Mouse (Mus musculus): ENCODE measurements around the gene H2al1j. TPM values are rescaled to one million over a fixed set of nuclear protein-coding genes. Genes with fewer than 3 reads are reported as not detected.
"Not testable (repeated sequence)": the region's sequence is repeated elsewhere in the genome, so short reads cannot be mapped to it uniquely, and the experiment has no call there.

Gene H2al1j
- polyA plus RNA-seq (2016; fragmentation: Nextera tagmentation; extraction: Ambion mirVana): not detected in 2 replicates

DNA sequence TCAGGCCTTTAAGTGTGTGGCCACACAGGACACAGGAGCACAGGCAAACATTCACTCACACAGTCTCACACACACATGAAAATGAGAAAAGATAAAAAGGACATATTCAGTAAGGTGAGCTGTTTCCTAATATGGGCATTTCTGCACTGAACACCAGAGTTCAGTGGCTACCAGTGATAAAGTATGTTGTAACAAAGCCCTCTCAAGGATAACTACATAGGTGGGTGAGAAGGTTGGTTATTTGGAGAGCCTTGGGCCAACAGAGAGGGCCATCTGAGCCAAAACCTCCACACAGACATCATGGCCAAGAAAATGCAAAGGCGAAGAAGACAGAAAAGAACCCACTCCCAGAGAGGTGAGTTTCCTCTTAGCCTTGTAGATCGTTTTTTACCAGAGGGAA, at the start of gene H2al1j:
Gene H2al1j, plus strand, starts transcription at position 301 of the 400 bp plus-strand sequence.
- not testable (repeated sequence) for H3K27ac ChIP-seq; H3K36me3 ChIP-seq; DNase-seq (ENCODE audit: low spot score); H3K4me1 ChIP-seq (replicated peaks); H3K4me3 ChIP-seq; H3K9me3 ChIP-seq
- WGBS: 84% methylated on average over 2 of the region's 2 CpGs
- H3K27me3 ChIP-seq (ENCODE audit: insufficient read depth, poor library complexity, severe bottlenecking): peaks cover 11% of the 10 kb centered on the region; the same call in 1 of the 2 replicates

DNA sequence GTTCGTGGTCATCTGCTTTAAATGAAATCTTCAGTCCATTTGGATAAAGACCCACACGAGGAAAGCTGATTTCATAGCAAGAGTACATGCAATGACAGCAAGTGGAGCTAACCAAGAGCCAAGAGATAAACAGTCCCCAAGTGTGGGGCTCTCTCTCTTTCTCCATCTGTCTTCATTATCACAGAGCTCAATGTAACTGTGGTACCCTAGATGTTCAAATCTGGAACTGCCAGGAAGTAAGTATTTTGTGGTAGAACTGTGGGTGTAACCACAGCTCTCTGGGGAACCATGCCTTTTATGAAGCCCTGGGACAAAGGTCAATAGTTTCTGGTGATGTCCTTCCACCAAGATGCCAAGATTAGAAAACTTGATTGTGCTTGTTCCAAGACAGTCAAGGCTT, 46.9 kb upstream of the H2al1j start:
- no peak overlapping the region for H3K27ac ChIP-seq

DNA sequence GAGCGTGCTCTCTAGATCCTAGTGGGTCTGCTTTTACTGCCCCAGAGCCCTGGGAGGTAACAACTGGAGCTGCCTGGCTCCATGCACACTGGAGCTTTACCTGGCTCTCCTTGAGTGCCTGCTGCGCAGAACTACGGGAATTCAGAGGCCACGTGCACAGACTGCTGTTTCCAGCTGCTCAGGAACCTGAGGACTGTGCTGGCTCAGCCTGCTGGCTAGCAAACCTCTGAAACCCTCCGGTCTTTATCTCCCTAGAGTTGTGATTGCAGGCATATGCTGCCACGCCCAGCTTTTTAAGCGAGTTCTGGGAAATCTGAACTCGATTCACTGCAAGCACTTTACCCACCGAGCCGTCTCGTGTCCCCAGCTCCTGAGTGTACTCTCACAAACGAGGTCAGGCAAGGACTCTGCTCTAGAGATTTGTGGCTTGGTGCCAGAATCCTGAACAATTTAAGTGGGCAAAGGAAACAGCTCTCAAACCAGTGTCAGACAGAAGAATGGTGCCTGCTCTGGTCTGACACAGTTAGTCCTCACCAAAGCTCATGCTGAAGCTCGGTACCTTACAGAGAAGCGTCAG, 39.2 kb upstream of the H2al1j start:
- H3K9me3 ChIP-seq: no peaks in the 10 kb centered on the region
- H3K4me3 ChIP-seq: no peak overlapping the region
- H3K4me1 ChIP-seq (replicated peaks): no peaks in the 10 kb centered on the region
- H3K27me3 ChIP-seq (ENCODE audit: insufficient read depth, poor library complexity, severe bottlenecking): peaks cover 45% of the 10 kb centered on the region
- WGBS: 86% methylated on average over 14 of the region's 14 CpGs
- DNase-seq (ENCODE audit: low spot score): no peak
- no peak overlapping the region for H3K27ac ChIP-seq
- H3K36me3 ChIP-seq: no peaks in the 10 kb centered on the region

More for the DNA sequence above, 46.9 kb upstream of the H2al1j start:
- DNase-seq (ENCODE audit: low spot score): no peak
- Histone ChIP-seq H3K36me3 (no peaks in the 10 kb centered on the region), H3K4me1 (replicated peaks) (no peaks in the 10 kb centered on the region), H3K27me3 (ENCODE audit: insufficient read depth, poor library complexity, severe bottlenecking) (peaks cover 26% of the 10 kb centered on the region), H3K9me3 (peaks cover 4% of the 10 kb centered on the region; the same call in 1 of the 2 replicates), H3K4me3 (no peak overlapping the region)
- WGBS: 80% methylated on average over 2 of the region's 2 CpGs

DNA sequence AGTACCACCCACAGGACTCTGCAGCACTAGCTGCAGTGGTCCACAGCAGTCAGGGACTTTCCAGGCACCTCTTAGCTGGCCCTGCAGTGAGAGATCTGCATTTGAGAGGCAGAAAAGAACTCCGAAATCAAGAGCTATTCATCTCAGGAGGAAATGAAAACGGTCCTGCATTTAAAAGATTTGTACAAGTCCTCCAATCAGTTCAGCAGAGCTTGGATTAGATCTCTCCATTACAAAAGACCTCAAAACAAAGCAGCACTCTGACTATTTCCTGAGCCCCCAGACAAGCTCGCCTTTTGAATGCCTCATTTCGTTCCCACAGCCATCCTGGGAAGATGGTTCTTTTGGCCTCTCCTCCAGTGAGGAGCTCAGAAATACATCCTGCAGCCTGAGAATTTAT, 38.4 kb upstream of the H2al1j start:
- H3K27me3 ChIP-seq (ENCODE audit: insufficient read depth, poor library complexity, severe bottlenecking): peaks cover 45% of the 10 kb centered on the region
- DNase-seq (ENCODE audit: low spot score): no peak
- H3K4me1 ChIP-seq (replicated peaks): no peaks in the 10 kb centered on the region
- H3K27ac ChIP-seq: no peak overlapping the region
- 63% methylated on average over 4 of the region's 4 CpGs for WGBS
- H3K9me3 ChIP-seq: no peaks in the 10 kb centered on the region
- H3K36me3 ChIP-seq: no peaks in the 10 kb centered on the region
- H3K4me3 ChIP-seq: no peak overlapping the region

DNA sequence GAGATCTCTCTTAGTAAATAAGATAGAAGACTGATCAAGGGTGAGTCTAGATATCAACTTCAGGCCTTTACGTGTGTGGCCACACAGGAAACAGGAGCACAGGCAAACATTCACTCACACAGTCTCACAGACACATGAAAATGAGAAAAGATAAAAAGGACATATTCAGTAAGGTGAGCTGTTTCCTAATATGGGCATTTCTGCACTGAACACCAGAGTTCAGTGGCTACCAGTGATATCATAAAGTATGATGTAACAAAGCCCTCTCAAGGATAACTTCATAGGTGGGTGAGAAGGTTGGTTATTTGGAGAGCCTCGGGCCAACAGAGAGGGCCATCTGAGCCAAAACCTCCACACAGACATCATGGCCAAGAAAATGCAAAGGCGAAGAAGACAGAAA, 28.7 kb upstream of the H2al1j start, which contains the start of gene H2al1a:
Gene H2al1a, plus strand, starts transcription at position 301 of the 400 bp plus-strand sequence.
- DNase-seq (ENCODE audit: low spot score); H3K27me3 ChIP-seq (ENCODE audit: insufficient read depth, poor library complexity, severe bottlenecking); H3K27ac ChIP-seq; H3K9me3 ChIP-seq; H3K4me1 ChIP-seq (replicated peaks); H3K4me3 ChIP-seq; H3K36me3 ChIP-seq: not testable (repeated sequence)
- no CpG with 5 or more reads among the region's 3 CpGs for WGBS

DNA sequence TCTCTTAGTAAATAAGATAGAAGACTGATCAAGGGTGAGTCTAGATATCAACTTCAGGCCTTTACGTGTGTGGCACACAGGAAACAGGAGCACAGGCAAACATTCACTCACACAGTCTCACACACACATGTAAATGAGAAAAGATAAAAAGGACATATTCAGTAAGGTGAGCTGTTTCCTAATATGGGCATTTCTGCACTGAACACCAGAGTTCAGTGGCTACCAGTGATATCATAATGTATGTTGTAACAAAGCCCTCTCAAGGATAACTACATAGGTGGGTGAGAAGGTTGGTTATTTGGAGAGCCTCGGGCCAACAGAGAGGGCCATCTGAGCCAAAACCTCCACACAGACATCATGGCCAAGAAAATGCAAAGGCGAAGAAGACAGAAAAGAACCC, 25.5 kb upstream of the H2al1j start, which contains the start of gene H2al1b:
Gene H2al1b, plus strand, starts transcription at position 301 of the 400 bp plus-strand sequence.
- WGBS: 87% methylated on average over 1 of the region's 3 CpGs
- not testable (repeated sequence) for H3K4me3 ChIP-seq; H3K4me1 ChIP-seq (replicated peaks); H3K27ac ChIP-seq; H3K27me3 ChIP-seq (ENCODE audit: insufficient read depth, poor library complexity, severe bottlenecking); DNase-seq (ENCODE audit: low spot score); H3K9me3 ChIP-seq; H3K36me3 ChIP-seq

DNA sequence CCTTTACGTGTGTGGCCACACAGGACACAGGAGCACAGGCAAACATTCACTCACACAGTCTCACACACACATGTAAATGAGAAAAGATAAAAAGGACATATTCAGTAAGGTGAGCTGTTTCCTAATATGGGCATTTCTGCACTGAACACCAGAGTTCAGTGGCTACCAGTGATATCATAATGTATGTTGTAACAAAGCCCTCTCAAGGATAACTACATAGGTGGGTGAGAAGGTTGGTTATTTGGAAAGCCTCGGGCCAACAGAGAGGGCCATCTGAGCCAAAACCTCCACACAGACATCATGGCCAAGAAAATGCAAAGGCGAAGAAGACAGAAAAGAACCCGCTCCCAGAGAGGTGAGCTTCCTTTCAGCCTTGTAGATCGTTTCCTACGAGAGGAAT, 22.3 kb upstream of the H2al1j start, which contains the start of gene H2al1c:
Gene H2al1c, plus strand, starts transcription at position 301 of the 400 bp plus-strand sequence.
- WGBS: 87% methylated on average over 2 of the region's 6 CpGs
- not testable (repeated sequence) for DNase-seq (ENCODE audit: low spot score); H3K36me3 ChIP-seq; H3K27ac ChIP-seq; H3K4me1 ChIP-seq (replicated peaks); H3K27me3 ChIP-seq (ENCODE audit: insufficient read depth, poor library complexity, severe bottlenecking); H3K9me3 ChIP-seq; H3K4me3 ChIP-seq

DNA sequence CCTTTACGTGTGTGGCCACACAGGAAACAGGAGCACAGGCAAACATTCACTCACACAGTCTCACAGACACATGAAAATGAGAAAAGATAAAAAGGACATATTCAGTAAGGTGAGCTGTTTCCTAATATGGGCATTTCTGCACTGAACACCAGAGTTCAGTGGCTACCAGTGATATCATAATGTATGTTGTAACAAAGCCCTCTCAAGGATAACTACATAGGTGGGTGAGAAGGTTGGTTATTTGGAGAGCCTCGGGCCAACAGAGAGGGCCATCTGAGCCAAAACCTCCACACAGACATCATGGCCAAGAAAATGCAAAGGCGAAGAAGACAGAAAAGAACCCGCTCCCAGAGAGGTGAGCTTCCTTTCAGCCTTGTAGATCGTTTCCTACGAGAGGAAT, 19.1 kb upstream of the H2al1j start, which contains the start of gene H2al1d:
Gene H2al1d, plus strand, starts transcription at position 301 of the 400 bp plus-strand sequence.
- WGBS: no CpG with 5 or more reads among the region's 6 CpGs
- H3K4me1 ChIP-seq (replicated peaks); H3K36me3 ChIP-seq; H3K4me3 ChIP-seq; H3K27me3 ChIP-seq (ENCODE audit: insufficient read depth, poor library complexity, severe bottlenecking); DNase-seq (ENCODE audit: low spot score); H3K27ac ChIP-seq; H3K9me3 ChIP-seq: not testable (repeated sequence)

DNA sequence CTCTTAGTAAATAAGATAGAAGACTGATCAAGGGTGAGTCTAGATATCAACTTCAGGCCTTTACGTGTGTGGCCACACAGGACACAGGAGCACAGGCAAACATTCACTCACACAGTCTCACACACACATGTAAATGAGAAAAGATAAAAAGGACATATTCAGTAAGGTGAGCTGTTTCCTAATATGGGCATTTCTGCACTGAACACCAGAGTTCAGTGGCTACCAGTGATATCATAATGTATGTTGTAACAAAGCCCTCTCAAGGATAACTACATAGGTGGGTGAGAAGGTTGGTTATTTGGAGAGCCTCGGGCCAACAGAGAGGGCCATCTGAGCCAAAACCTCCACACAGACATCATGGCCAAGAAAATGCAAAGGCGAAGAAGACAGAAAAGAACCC, 16.0 kb upstream of the H2al1j start, which contains the start of gene H2al1e:
Gene H2al1e, plus strand, starts transcription at position 301 of the 400 bp plus-strand sequence.
- H3K27me3 ChIP-seq (ENCODE audit: insufficient read depth, poor library complexity, severe bottlenecking); H3K27ac ChIP-seq; H3K9me3 ChIP-seq; H3K4me1 ChIP-seq (replicated peaks); H3K4me3 ChIP-seq; DNase-seq (ENCODE audit: low spot score); H3K36me3 ChIP-seq: not testable (repeated sequence)
- no CpG with 5 or more reads among the region's 3 CpGs for WGBS

DNA sequence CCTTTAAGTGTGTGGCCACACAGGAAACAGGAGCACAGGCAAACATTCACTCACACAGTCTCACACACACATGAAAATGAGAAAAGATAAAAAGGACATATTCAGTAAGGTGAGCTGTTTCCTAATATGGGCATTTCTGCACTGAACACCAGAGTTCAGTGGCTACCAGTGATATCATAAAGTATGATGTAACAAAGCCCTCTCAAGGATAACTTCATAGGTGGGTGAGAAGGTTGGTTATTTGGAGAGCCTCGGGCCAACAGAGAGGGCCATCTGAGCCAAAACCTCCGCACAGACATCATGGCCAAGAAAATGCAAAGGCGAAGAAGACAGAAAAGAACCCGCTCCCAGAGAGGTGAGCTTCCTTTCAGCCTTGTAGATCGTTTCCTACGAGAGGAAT, 12.8 kb upstream of the H2al1j start, which contains the start of gene H2al1f:
Gene H2al1f, plus strand, starts transcription at position 301 of the 400 bp plus-strand sequence.
- H3K9me3 ChIP-seq; H3K27me3 ChIP-seq (ENCODE audit: insufficient read depth, poor library complexity, severe bottlenecking); H3K4me3 ChIP-seq; H3K27ac ChIP-seq; DNase-seq (ENCODE audit: low spot score); H3K36me3 ChIP-seq; H3K4me1 ChIP-seq (replicated peaks): not testable (repeated sequence)
- WGBS: no CpG with 5 or more reads among the region's 6 CpGs

DNA sequence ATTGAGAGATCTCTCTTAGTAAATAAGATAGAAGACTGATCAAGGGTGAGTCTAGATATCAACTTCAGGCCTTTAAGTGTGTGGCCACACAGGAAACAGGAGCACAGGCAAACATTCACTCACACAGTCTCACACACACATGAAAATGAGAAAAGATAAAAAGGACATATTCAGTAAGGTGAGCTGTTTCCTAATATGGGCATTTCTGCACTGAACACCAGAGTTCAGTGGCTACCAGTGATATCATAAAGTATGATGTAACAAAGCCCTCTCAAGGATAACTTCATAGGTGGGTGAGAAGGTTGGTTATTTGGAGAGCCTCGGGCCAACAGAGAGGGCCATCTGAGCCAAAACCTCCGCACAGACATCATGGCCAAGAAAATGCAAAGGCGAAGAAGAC, 9.7 kb upstream of the H2al1j start, which contains the start of gene H2al1g:
Gene H2al1g, plus strand, starts transcription at position 301 of the 400 bp plus-strand sequence.
- not testable (repeated sequence) for H3K4me3 ChIP-seq; H3K9me3 ChIP-seq; H3K4me1 ChIP-seq (replicated peaks); H3K36me3 ChIP-seq; H3K27ac ChIP-seq; DNase-seq (ENCODE audit: low spot score); H3K27me3 ChIP-seq (ENCODE audit: insufficient read depth, poor library complexity, severe bottlenecking)
- WGBS: no CpG with 5 or more reads among the region's 3 CpGs

DNA sequence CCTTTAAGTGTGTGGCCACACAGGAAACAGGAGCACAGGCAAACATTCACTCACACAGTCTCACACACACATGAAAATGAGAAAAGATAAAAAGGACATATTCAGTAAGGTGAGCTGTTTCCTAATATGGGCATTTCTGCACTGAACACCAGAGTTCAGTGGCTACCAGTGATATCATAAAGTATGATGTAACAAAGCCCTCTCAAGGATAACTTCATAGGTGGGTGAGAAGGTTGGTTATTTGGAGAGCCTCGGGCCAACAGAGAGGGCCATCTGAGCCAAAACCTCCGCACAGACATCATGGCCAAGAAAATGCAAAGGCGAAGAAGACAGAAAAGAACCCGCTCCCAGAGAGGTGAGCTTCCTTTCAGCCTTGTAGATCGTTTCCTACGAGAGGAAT, 6.4 kb upstream of the H2al1j start, which contains the start of gene H2al1h:
Gene H2al1h, plus strand, starts transcription at position 301 of the 400 bp plus-strand sequence.
- DNase-seq (ENCODE audit: low spot score); H3K4me3 ChIP-seq; H3K27me3 ChIP-seq (ENCODE audit: insufficient read depth, poor library complexity, severe bottlenecking); H3K9me3 ChIP-seq; H3K4me1 ChIP-seq (replicated peaks); H3K36me3 ChIP-seq; H3K27ac ChIP-seq: not testable (repeated sequence)
- no CpG with 5 or more reads among the region's 6 CpGs for WGBS

DNA sequence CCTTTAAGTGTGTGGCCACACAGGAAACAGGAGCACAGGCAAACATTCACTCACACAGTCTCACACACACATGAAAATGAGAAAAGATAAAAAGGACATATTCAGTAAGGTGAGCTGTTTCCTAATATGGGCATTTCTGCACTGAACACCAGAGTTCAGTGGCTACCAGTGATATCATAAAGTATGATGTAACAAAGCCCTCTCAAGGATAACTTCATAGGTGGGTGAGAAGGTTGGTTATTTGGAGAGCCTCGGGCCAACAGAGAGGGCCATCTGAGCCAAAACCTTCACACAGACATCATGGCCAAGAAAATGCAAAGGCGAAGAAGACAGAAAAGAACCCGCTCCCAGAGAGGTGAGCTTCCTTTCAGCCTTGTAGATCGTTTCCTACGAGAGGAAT, 3.3 kb upstream of the H2al1j start, which contains the start of gene H2al1i:
Gene H2al1i, plus strand, starts transcription at position 301 of the 400 bp plus-strand sequence.
- WGBS: 95% methylated on average over 3 of the region's 5 CpGs
- H3K27ac ChIP-seq; H3K4me1 ChIP-seq (replicated peaks); H3K9me3 ChIP-seq; H3K27me3 ChIP-seq (ENCODE audit: insufficient read depth, poor library complexity, severe bottlenecking); H3K36me3 ChIP-seq; H3K4me3 ChIP-seq; DNase-seq (ENCODE audit: low spot score): not testable (repeated sequence)

Data from hindbrain, embryonic 10.5 days (tissue).